Mouse (Mus musculus): ENCODE results near the gene Fbxw21.
"Not testable (repeated sequence)": the region's sequence is repeated elsewhere in the genome, so short reads cannot be mapped to it uniquely, and the experiment has no call there.

The Fbxw21 gene

DNA sequence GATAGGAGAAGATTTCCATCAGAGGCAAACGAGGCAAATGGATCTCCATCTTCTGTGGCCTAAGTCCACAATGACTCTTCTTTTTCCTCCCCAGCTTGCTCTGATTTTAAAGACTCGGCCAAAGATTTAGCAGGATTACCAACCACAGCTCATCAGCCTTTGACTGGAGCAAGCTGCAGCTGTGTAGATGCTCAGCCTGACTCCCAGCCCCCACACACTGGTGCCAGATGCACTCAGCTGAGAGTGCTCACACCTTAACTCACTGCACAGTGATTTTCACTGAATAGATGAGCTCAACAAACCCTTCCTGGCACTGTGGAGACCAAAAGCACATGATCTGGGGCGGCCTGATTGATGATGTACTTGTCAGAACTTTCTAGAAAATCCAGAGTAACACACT lies at the start of gene Fbxw21:
Fbxw21 (minus strand) TSS at position 101 of the 400 bp plus-strand sequence.
- no peak for DNase-seq

GRCm38 (mm10) chr9:109201347-109201746 lies 39.5 kb upstream of the Fbxw21 start:
- peak; percentile 8 to 9 for DNase-seq

GRCm38 (mm10) chr9:109200349-109200748 lies 38.5 kb upstream of the Fbxw21 start:
- DNase-seq: no peak

- no peak for DNase-seq
Measured at GRCm38 (mm10) chr9:109199353-109199752, 37.5 kb upstream of the Fbxw21 start.

GRCm38 (mm10) chr9:109195875-109196274 lies 34.0 kb upstream of the Fbxw21 start, which contains the start of gene Fbxw13:
Gene Fbxw13, minus strand, starts transcription at chr9:109195975.
- not testable (repeated sequence) for DNase-seq

DNA sequence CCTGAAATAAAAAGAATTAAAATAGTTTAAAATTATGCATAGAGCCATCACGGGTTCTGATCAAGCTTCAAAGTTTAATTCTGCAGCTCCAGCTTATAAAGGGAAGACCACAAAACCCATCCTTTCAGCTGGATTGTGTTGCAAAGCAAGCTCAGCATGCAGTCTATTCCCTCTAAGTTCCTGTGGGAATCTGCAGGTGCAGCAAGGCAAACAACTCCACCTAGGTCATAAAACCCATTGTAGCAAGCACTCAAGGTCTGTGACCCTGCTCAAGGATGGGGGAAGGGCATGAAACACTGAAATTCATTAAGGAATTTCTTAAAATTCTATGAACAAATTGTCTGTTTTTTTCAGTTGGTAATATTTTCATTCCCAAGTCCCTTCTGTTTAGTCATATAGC lies 15.4 kb upstream of the Fbxw21 start:
- DNase-seq: no peak

GRCm38 (mm10) chr9:109176301-109176700 lies 14.5 kb upstream of the Fbxw21 start:
- no peak for DNase-seq

GRCm38 (mm10) chr9:109167316-109167715 lies 5.5 kb upstream of the Fbxw21 start:
- no peak for DNase-seq

GRCm38 (mm10) chr9:109140414-109140813 lies 21.4 kb downstream of the Fbxw21 start:
- DNase-seq: not testable (repeated sequence)

GRCm38 (mm10) chr9:109130076-109130475 lies 31.8 kb downstream of the Fbxw21 start:
- no peak for DNase-seq

GRCm38 (mm10) chr9:109128211-109128610 lies 33.6 kb downstream of the Fbxw21 start:
- DNase-seq: peak in 1 of 2 experiments; percentile 36

DNA sequence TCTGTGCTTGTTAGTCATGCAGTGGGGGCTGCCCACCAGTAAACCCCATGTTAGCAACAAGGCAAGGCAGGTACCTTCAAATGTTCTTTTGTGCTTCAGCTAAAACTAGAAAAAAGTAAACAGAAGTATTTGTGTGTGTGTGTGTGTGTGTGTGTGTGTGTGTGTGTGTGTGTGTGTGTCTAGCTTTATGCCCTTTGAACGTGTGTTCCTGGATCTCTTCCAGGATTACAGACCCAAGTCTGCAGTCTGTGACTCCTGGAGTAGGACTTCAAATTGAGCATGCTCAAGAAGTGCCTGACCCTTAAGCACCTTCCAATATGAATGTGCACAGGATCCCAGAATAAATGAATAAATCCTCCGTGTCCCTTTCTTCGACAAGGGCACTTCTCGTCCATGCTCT lies 34.8 kb downstream of the Fbxw21 start:
- DNase-seq: no peak

DNA sequence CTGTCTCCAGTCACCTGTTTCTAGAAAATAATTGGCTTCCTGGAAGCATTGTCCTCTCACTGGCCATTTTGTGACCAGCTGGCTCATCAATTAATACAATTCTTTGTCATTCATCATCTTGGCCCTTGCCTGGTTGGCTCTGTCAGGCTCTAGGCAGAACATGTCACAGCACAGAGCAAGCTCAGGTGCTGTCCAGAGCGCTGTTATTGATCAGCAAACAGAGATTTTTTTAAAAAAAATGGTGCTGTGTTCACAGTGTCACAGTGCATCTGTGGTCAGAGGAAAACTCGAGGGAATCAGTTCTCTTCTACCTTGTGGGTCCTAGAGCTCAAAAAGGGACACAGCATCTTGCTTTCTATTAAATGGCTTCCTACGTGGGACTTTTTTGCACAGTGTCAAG lies 36.4 kb downstream of the Fbxw21 start:
- no peak for DNase-seq

DNA sequence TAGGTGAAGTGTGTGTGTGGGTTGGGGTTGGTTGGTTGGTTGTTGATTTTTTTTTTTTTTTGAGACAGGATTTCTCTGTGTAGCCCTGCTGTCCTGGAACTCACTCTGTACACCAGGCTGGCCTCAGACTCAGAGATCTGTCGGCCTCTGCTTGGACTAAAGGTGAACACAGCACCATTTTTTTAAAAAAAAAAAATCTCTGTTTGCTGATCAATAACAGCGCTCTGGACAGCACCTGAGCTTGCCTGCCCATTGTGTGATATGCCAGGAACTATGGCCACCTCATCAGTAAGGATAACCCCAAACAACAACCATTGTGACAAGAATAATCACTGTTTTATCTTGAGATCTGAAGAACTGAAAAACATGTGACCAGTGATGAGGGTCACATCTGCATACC lies 36.8 kb downstream of the Fbxw21 start:
- DNase-seq: no peak

DNA sequence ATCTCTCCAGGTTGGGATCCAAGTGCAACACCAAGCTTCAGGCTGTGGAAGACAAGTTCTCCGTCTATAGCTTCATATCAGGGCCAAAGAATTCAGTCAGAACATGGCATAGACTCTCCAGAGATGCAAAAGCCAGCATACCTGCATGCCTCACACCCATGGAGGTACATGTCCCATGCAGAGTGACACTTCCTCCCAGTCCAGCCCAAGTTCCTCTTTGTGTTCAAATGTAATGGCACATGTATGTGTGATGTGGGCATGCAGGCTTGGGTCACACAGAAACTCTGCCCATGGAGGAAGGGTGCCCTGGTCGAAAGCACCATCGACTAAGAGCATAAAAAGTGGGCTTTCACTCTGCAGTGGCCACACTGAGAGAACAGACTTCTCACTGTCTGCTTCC lies 37.7 kb downstream of the Fbxw21 start:
- DNase-seq: no peak

- no peak for DNase-seq
Measured at GRCm38 (mm10) chr9:109123266-109123665, 38.6 kb downstream of the Fbxw21 start.

DNA sequence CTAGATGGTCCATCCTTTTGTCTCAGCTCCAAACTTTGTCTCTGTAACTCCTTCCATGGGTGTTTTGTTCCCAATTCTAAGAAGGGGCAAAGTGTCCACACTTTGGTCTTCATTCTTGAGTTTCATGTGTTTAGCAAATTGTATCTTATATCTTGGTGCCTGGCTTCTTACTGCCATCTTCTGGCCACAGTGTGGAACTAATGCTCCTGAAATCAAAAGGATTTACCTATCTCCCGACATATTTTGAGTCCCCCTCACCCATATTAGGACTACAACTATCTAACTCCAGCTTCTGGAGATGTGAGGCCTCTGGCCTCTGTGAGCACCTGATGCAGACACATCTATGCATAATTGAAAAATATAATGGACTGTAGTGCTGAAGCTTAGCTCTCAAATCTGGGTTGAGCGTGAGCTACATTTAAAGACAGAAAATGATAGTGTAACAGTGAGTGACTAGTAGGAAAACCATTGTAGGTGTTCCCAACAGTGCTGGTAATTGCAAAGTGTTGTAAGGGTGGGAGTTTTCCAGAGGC lies 39.2 kb downstream of the Fbxw21 start:
- DNase-seq: peak in 1 of 2 experiments; percentile 57

DNA sequence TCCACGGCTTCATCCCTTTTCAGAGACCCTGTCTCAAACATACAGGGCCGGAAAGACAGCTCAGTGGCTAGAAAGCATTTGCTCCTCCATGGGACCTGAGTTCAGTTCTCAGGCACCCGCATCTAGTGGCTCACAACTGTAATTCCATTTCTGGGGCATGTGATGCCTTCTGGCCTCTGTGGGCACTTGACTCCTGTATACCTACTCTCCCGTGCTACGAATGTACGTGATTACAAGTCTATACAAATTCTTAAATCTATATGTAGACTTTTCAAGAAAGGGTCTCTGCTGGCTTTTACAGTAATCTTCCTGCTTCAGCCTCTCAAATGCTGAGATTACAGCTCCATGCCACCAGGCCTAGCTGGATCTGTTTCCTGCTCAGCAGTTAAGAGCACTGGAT lies 40.9 kb downstream of the Fbxw21 start:
- no peak for DNase-seq

DNA sequence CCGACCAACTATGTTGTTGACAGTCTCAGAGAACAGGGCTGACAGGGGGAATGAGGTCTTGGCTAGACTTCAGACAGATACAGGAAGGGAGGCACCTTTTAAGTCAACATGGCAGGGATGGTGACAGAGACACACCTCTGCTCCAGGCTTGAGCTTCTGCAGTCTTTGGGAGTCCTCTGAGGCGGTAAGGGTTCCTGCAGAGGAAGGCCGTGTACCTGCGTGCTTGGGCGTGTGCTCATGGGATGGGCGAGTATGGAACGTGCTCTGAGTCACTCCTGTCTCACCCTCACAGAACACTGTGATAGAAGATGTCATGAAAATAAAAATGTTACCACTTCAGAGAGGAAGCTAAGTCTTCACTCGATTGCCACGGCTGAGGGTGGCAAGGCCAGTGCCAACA lies 42.3 kb downstream of the Fbxw21 start:
- DNase-seq: no peak

DNA sequence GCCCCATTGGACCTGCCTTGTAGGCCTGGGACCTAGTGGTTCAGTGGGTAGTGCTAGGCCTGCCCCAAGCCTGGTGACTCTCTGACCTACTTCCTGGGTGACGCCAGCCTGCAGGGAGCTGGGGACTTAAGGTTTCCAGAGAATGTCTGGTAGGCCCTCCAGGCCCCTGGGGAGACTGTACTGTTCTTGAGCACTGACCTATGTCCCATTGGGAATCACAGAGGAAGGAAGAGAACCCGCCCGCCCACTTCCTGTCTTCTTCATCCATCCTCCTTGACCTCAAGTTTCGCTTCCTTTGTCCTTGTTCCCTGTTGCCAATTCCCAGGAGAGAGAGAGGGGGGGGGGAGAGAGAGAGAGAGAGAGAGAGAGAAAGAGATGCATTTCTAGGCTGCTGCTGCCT lies 43.7 kb downstream of the Fbxw21 start:
- peak in 1 of 2 experiments; percentile 3 for DNase-seq

DNA sequence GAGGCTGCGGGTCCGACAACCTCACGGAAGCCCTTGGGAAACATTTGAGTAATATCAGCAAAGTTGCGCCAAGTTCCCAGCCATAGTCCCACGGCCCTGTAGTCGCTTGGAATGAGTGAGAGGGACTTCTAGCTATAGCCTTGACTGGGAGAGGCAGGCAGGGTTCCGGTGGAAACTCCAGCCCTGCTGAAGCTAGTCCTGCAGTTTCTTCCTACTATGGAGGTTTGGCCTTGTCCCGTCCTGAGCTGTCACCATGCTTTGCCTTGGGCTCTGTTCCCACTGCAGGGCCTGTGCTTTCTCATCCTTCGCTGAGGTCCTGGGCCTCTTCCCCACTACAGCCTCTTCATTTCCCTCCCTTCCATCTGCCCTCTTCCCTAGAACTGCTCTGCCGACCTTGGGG lies 45.6 kb downstream of the Fbxw21 start:
- DNase-seq: no peak

GRCm38 (mm10) chr9:109114871-109115270 lies 47.0 kb downstream of the Fbxw21 start:
- no peak for DNase-seq

- DNase-seq: no peak
Measured at GRCm38 (mm10) chr9:109114276-109114675, 47.6 kb downstream of the Fbxw21 start.

DNA sequence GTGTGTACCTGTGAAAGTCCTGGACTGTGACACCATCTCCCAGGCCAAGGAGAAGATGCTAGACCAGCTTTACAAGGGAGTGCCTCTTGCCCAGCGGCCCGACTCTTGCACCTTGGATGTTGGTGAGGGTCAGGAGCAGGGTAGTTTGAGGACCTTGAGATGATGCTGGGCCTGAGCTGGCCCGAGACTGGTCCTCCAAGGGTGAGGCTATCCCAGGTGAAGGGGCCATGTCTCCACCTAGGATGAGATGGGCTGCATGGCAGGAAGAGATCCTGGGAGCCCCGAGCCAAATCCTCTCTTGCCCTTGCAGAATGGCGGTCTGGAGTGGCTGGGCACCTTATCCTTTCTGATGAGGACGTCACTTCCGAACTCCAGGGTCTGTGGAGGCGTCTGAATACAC lies 48.5 kb downstream of the Fbxw21 start:
- DNase-seq: no peak

- DNase-seq: no peak
Measured at GRCm38 (mm10) chr9:109111591-109111990, 50.2 kb downstream of the Fbxw21 start.

Data from cerebellum, postnatal 25 days (tissue).